ENCODE assay signal across 25 mouse cellular contexts in genomic region chr5:119798713-119799418, GRCm38 (mm10). TPM values are rescaled to one million over a fixed set of nuclear protein-coding genes. Genes with fewer than 3 reads are reported as not detected.
A peak's percentile ranks its signal among the peaks of the same experiment; 100 is the strongest.
DNase-seq lines count a peak whose midpoint lies in the region; ATAC-seq and TF ChIP-seq lines count a peak whose summit lies in the region.
"Had no signal": no experiment of that assay in that cellular context is flagged by ENCODE, and none has a peak within 500 bp of the region (broad histone marks: within the 10 kb centered on the region; RNA-seq: fewer than 3 reads in every experiment).

No protein-coding gene starts in this region.

- no peak for ATAC-seq in heart, embryonic 12.5 days (ENCODE audit: insufficient number of reproducible peaks, low FRiP score)
- peak; percentile 35 for ATAC-seq in lung, embryonic 14.5 days (ENCODE audit: insufficient read depth)
- ATAC-seq in limb, embryonic 11.5 days (ENCODE audit: insufficient number of reproducible peaks, low FRiP score, low TSS enrichment, low read depth): no peak
- no peak for ATAC-seq in forebrain, embryonic 14.5 days
- ATAC-seq: forebrain, embryonic 13.5 days; inflammation-experienced regulatory T-cells, adult 6 months; midbrain, embryonic 13.5 days had no signal

- H3K4me1 ChIP-seq in heart, embryonic 12.5 days (replicated peaks): peaks cover 39% of the 10 kb centered on the region
- no peaks in the 10 kb centered on the region for H3K4me1 ChIP-seq in heart, adult 2 months (ENCODE audit: control insufficient read depth, insufficient read depth, low read length)
- peaks cover 8% of the 10 kb centered on the region; the same call in 1 of the 2 replicates for H3K4me1 ChIP-seq in lung, embryonic 14.5 days (ENCODE audit: insufficient read depth)
- 0 out of 2 replicates have a peak, but pooled peaks cover 6% of the 10 kb centered on the region for H3K4me1 ChIP-seq in embryonic facial prominence, embryonic 10.5 days
- H3K4me1 ChIP-seq in limb, embryonic 11.5 days (ENCODE audit: control insufficient read depth, insufficient read depth, low read length): peaks cover 2% of the 10 kb centered on the region; the same call in 1 of the 2 replicates
- H3K4me1 ChIP-seq in forebrain, embryonic 14.5 days (ENCODE audit: control insufficient read depth, insufficient read depth, low read length): no peaks in the 10 kb centered on the region
- H3K4me1 ChIP-seq: embryonic facial prominence, embryonic 12.5 days; forebrain, embryonic 13.5 days; hindbrain, embryonic 13.5 days; midbrain, embryonic 13.5 days had no signal

- TF ChIP-seq CTCF in heart, adult 2 months (IDR thresholded peaks at IDR 0.05): no peak
- TF ChIP-seq CTCF in lung, embryonic 14.5 days (IDR thresholded peaks at IDR 0.05; ENCODE audit: low read depth): no peak

- H3K9ac ChIP-seq in heart, embryonic 12.5 days: peak overlapping the region; percentile 77
- no peak overlapping the region for H3K9ac ChIP-seq in heart, adult 2 months (ENCODE audit: low read depth, low read length)
- no peak overlapping the region for H3K9ac ChIP-seq in lung, embryonic 14.5 days
- peak overlapping the region; percentile 86 for H3K9ac ChIP-seq in limb, embryonic 11.5 days (ENCODE audit: low read length)
- H3K9ac ChIP-seq in forebrain, embryonic 14.5 days (ENCODE audit: low read length): no peak overlapping the region
- H3K9ac ChIP-seq: embryonic facial prominence, embryonic 12.5 days; forebrain, embryonic 13.5 days; hindbrain, embryonic 13.5 days; liver, embryonic 14.5 days; midbrain, embryonic 13.5 days had no signal

- peaks cover 94% of the 10 kb centered on the region for H3K27me3 ChIP-seq in heart, embryonic 12.5 days (replicated peaks)
- H3K27me3 ChIP-seq in heart, adult 2 months (ENCODE audit: control insufficient read depth, insufficient read depth, low read length): peaks cover 23% of the 10 kb centered on the region
- H3K27me3 ChIP-seq in lung, embryonic 14.5 days (ENCODE audit: insufficient read depth, low read length): peaks cover 82% of the 10 kb centered on the region
- peaks cover 100% of the 10 kb centered on the region for H3K27me3 ChIP-seq in embryonic facial prominence, embryonic 10.5 days (replicated peaks; ENCODE audit: low read depth, poor library complexity, severe bottlenecking)
- peaks cover 87% of the 10 kb centered on the region for H3K27me3 ChIP-seq in limb, embryonic 11.5 days (ENCODE audit: control insufficient read depth, insufficient read depth, low read length)
- H3K27me3 ChIP-seq in forebrain, embryonic 14.5 days (replicated peaks; ENCODE audit: control insufficient read depth, insufficient read depth, low read length): peaks cover 98% of the 10 kb centered on the region

- H3K79me2 ChIP-seq in heart, adult 2 months (replicated peaks; ENCODE audit: control insufficient read depth, insufficient read depth, low read length): no peaks in the 10 kb centered on the region

- no peaks in the 10 kb centered on the region for H3K36me3 ChIP-seq in heart, embryonic 12.5 days
- H3K36me3 ChIP-seq in heart, adult 2 months (ENCODE audit: control insufficient read depth, insufficient read depth, low read length): no peaks in the 10 kb centered on the region
- H3K36me3 ChIP-seq in lung, embryonic 14.5 days (ENCODE audit: insufficient read depth): no peaks in the 10 kb centered on the region
- no peaks in the 10 kb centered on the region for H3K36me3 ChIP-seq in embryonic facial prominence, embryonic 10.5 days (replicated peaks)
- H3K36me3 ChIP-seq in limb, embryonic 11.5 days (ENCODE audit: control insufficient read depth, insufficient read depth, low read length): no peaks in the 10 kb centered on the region
- no peaks in the 10 kb centered on the region for H3K36me3 ChIP-seq in forebrain, embryonic 14.5 days (ENCODE audit: control insufficient read depth, insufficient read depth, low read length)
- H3K36me3 ChIP-seq: embryonic facial prominence, embryonic 12.5 days; hindbrain, embryonic 13.5 days; midbrain, embryonic 13.5 days had no signal

- H3K27ac ChIP-seq in heart, embryonic 12.5 days (ENCODE audit: poor library complexity, severe bottlenecking): peak overlapping the region; percentile 89
- no peak overlapping the region for H3K27ac ChIP-seq in heart, adult 2 months
- H3K27ac ChIP-seq in lung, embryonic 14.5 days (ENCODE audit: low read depth): peak overlapping the region; percentile 90
- H3K27ac ChIP-seq in embryonic facial prominence, embryonic 10.5 days (replicated peaks): no peak overlapping the region
- H3K27ac ChIP-seq in limb, embryonic 11.5 days (replicated peaks; ENCODE audit: low read depth, low read length): peak overlapping the region; percentile 86
- no peak overlapping the region for H3K27ac ChIP-seq in forebrain, embryonic 14.5 days (ENCODE audit: low read depth, low read length)
- H3K27ac ChIP-seq: embryonic facial prominence, embryonic 12.5 days; forebrain, embryonic 13.5 days; hindbrain, embryonic 13.5 days; liver, embryonic 14.5 days; midbrain, embryonic 13.5 days had no signal

- intact Hi-C loops in heart, adult 2 months (cut with DNase I): no loop called here

- H3K4me3 ChIP-seq in heart, embryonic 12.5 days: peak overlapping the region; percentile 51
- H3K4me3 ChIP-seq in heart, adult 2 months: no peak overlapping the region
- no peak overlapping the region for H3K4me3 ChIP-seq in lung, embryonic 14.5 days (ENCODE audit: low read depth, low read length)
- no peak overlapping the region for H3K4me3 ChIP-seq in embryonic facial prominence, embryonic 10.5 days
- H3K4me3 ChIP-seq in limb, embryonic 11.5 days (ENCODE audit: low read depth, low read length): peak overlapping the region; percentile 49
- no peak overlapping the region for H3K4me3 ChIP-seq in forebrain, embryonic 14.5 days (ENCODE audit: low read depth, low read length)
- H3K4me3 ChIP-seq: embryonic facial prominence, embryonic 12.5 days; erythroblast, embryonic 14.5 days; forebrain, embryonic 13.5 days; hindbrain, embryonic 13.5 days; midbrain, embryonic 13.5 days had no signal

- TF ChIP-seq POLR2A in heart, adult 2 months (IDR thresholded peaks at IDR 0.05; ENCODE audit: insufficient read depth, low read depth, low read length): no peak

- DNase-seq in heart, adult 2 months: no peak
- DNase-seq in lung, embryonic 14.5 days: peak; percentile 68
- DNase-seq in lung, postnatal 14 days: no peak
- peak; percentile 13 for DNase-seq in embryonic facial prominence, embryonic 10.5 days (ENCODE audit: low spot score)
- DNase-seq in limb, embryonic 11.5 days (ENCODE audit: low spot score): peak; percentile 65
- DNase-seq in forebrain, embryonic 14.5 days (ENCODE audit: low spot score): no peak
- DNase-seq: adrenal gland, postnatal 36 days; cerebellum, adult 11-12 months; cerebellum, postnatal 14 days; gastrocnemius, postnatal 14 days; kidney, adult 2 months; kidney, postnatal 10 days; thymus, postnatal 14 days had no signal

- TF ChIP-seq EP300 in heart, adult 2 months (IDR thresholded peaks at IDR 0.05; ENCODE audit: insufficient read depth, low read depth, low read length): no peak

- peak overlapping the region; percentile 66 for H3K4me2 ChIP-seq in heart, embryonic 12.5 days
- peak overlapping the region; percentile 41 for H3K4me2 ChIP-seq in lung, embryonic 14.5 days
- H3K4me2 ChIP-seq in limb, embryonic 11.5 days (ENCODE audit: low read depth, severe bottlenecking): peak overlapping the region; percentile 69
- H3K4me2 ChIP-seq in forebrain, embryonic 14.5 days (ENCODE audit: low read length): no peak overlapping the region
- H3K4me2 ChIP-seq: embryonic facial prominence, embryonic 12.5 days; forebrain, embryonic 13.5 days; hindbrain, embryonic 13.5 days; midbrain, embryonic 13.5 days had no signal

- WGBS in heart, embryonic 12.5 days: 20% methylated on average over 5 of the region's 5 CpGs
- 27% methylated on average over 5 of the region's 5 CpGs for WGBS in heart, adult 2 months
- 7% methylated on average over 5 of the region's 5 CpGs for WGBS in lung, embryonic 14.5 days
- 3% methylated on average over 5 of the region's 5 CpGs for WGBS in embryonic facial prominence, embryonic 10.5 days
- 2% methylated on average over 5 of the region's 5 CpGs for WGBS in limb, embryonic 11.5 days
- 0% methylated on average over 5 of the region's 5 CpGs for WGBS in forebrain, embryonic 14.5 days

- H3K9me3 ChIP-seq in heart, embryonic 12.5 days (replicated peaks): no peaks in the 10 kb centered on the region
- H3K9me3 ChIP-seq in lung, embryonic 14.5 days (ENCODE audit: low read depth, low read length): no peaks in the 10 kb centered on the region
- H3K9me3 ChIP-seq in embryonic facial prominence, embryonic 10.5 days: no peaks in the 10 kb centered on the region
- no peaks in the 10 kb centered on the region for H3K9me3 ChIP-seq in limb, embryonic 11.5 days (ENCODE audit: control insufficient read depth, low read length)
- H3K9me3 ChIP-seq in forebrain, embryonic 14.5 days (replicated peaks; ENCODE audit: control insufficient read depth, low read length): no peaks in the 10 kb centered on the region
- H3K9me3 ChIP-seq: embryonic facial prominence, embryonic 12.5 days; forebrain, embryonic 13.5 days; hindbrain, embryonic 13.5 days; midbrain, embryonic 13.5 days had no signal

RNA-seq across cellular contexts. Expression of gene Tbx5, which starts 33.6 kb away (rescaled TPM):
- 42.6 and 45.6 TPM in 2 replicates for polyA plus RNA-seq in heart, embryonic 12.5 days (2016; fragmentation: Nextera tagmentation; extraction: Ambion mirVana)
- total RNA-seq in heart, adult 2 months (2021): 10 to 100 TPM; 22.6 to 36.9 TPM
- 26.5 and 27.0 TPM in 2 replicates for polyA plus RNA-seq in heart, adult 2 months (2012; rRNA removed)
- 57.7 and 59.4 TPM in 2 replicates for polyA plus RNA-seq in lung, embryonic 14.5 days (2014; fragmentation: Nextera tagmentation; extraction: Ambion mirVana)
- polyA plus RNA-seq in embryonic facial prominence, embryonic 10.5 days (2016; fragmentation: Nextera tagmentation; extraction: Ambion mirVana): 0.45 and 0.98 TPM in 2 replicates
- polyA plus RNA-seq in limb, embryonic 11.5 days (2014; fragmentation: Nextera tagmentation; extraction: Ambion mirVana): 34.3 and 40.5 TPM in 2 replicates
- 0.04 TPM in 1 of 2 replicates, not detected in the other for polyA plus RNA-seq in forebrain, embryonic 14.5 days (2014; fragmentation: Nextera tagmentation; extraction: Ambion mirVana)
- total RNA-seq: layer of hippocampus, adult 8-10 months; left cerebral cortex, postnatal 36 days; megakaryocyte progenitor cell, adult 5-6 weeks had no signal
- polyA plus RNA-seq: C2C12; erythroblast, embryonic 14.5 days; hindbrain, embryonic 13.5 days; inflammation-experienced regulatory T-cells, adult 6 months; midbrain, embryonic 13.5 days had no signal

Comparison
In these comparisons a context has a peak if more than half of its experiments do, and no peak if none do; other contexts are left out.
1. H3K27ac ChIP-seq: peak in heart, embryonic 12.5 days (single experiment), lung, embryonic 14.5 days (single experiment) and limb, embryonic 11.5 days (single experiment); none in heart, adult 2 months (single experiment), embryonic facial prominence, embryonic 10.5 days (single experiment) and forebrain, embryonic 14.5 days (single experiment).
2. H3K4me3 ChIP-seq: peak in heart, embryonic 12.5 days (single experiment) and limb, embryonic 11.5 days (single experiment); none in heart, adult 2 months (single experiment), lung, embryonic 14.5 days (single experiment), embryonic facial prominence, embryonic 10.5 days (single experiment) and forebrain, embryonic 14.5 days (single experiment).
3. H3K9ac ChIP-seq: peak in heart, embryonic 12.5 days (single experiment) and limb, embryonic 11.5 days (single experiment); none in heart, adult 2 months (single experiment), lung, embryonic 14.5 days (single experiment) and forebrain, embryonic 14.5 days (single experiment).
4. DNase-seq: peak in lung, embryonic 14.5 days (single experiment), embryonic facial prominence, embryonic 10.5 days (single experiment) and limb, embryonic 11.5 days (single experiment); none in heart, adult 2 months (0 of 2), lung, postnatal 14 days (single experiment) and forebrain, embryonic 14.5 days (single experiment).
5. RNA of gene Tbx5, which starts 33.6 kb away (polyA plus RNA-seq): 57.7 to 59.4 TPM in lung, embryonic 14.5 days, 42.6 to 45.6 TPM in heart, embryonic 12.5 days, 34.3 to 40.5 TPM in limb, embryonic 11.5 days and 26.5 to 27.0 TPM in heart, adult 2 months; 0.45 to 0.98 TPM in embryonic facial prominence, embryonic 10.5 days and 0.04 TPM in forebrain, embryonic 14.5 days; every median in the first group is over 10 times any median in the second.